Mouse (Mus musculus) 3134 (cell line): ENCODE measurements at regions not wholly inside any gene's neighbourhood (a gene's known extent, or its start where the extent isn't known, plus 50 kb on each side); places are given as distances from the start of the nearest gene placed in this dataset.
A peak's percentile ranks its signal among the peaks of the same experiment; 100 is the strongest.

Experiments
- DNase-seq: peaks from one replicate; pipeline ENCODE4 v3.0.0-alpha.2; 2011; ENCODE audit warnings: low spot score; ENCODE audit not compliant: insufficient read length; ENCODE audit errors: extremely low read depth

DNA sequence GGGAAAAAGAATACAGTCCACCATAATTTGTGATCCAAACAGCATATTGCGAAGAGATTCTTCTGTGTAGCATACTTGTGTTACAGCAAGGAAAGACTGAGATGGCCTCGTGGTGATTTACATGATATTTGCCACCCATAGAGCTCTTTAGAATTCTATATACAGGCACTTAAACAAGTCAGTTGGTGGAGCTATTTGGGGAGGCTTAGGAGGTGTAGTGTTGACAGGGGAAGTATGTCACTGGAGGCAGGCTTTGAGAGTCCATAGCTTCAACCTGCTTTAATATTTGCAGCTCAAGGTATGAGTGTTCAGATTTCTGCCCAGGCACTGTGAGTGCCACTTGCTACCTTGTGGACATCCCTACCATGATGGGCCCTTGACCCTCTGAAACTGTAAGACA is 187.3 kb downstream of the Ostf1 start:
- no peak for DNase-seq

DNA sequence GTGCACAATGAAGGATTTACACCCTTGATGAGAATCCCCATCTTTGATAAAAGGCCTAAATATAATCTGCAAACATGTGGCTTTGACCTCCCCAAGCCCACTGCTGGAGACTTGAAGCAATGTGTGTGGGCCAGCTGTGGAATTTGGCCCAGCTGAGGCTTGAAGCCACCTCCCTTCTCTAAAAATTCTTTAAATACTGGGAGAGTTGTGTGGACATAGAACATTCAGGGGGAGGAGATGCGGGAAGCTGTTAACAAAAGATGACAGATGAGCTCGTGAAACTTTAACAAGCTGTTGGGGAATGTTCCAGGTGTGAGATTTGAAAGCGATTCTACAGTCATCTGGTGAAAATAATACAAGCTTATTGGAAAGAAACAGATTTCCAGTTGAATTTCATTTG is 195.3 kb downstream of the Ostf1 start:
- no peak for DNase-seq

DNA sequence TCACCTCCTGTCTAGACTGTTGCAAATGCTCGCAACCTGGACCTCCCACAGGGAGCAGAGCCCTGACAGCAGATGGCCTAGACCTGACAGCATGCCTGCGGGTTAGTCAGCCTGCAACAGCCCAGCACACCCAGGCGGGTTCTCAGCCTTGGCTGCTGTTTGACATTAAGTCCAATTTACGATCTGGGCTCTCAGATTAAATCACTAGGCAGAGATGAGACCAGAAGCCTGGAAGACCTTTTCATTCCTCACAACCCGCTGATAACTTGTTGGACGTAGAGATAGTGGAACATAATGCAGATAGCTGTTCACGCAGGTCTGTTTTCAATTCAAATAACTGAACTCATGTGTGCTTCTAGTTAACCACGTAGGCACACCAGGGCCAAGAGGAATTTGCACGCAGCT is 211.2 kb downstream of the Ostf1 start:
- DNase-seq: peak; percentile 5

DNA sequence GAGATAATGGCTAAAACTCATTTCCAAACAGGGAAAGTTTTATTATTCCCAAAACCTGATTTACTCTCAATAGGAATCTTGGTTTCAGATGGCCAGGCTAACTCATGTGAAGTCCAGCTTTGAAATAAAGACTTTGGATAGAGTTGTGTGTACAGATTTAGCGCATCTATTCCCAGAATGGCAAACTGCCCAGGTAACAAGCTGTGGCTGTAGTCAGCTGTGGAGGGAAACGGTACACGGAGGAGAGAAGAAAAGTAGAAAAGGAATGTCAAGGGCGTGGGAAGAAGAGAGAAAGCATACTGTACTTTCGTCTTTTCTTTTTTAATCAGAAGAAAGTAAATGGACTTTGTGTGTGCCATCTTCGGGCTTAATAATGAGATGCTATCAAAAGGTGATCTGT is 213.1 kb downstream of the Ostf1 start:
- DNase-seq: no peak

GRCm38 (mm10) chr19:18377466-18378089 is 254.0 kb downstream of the Ostf1 start:
- DNase-seq: no peak

- no peak for DNase-seq
Measured at GRCm38 (mm10) chr19:18368612-18369011, 263.0 kb downstream of the Ostf1 start.

- no peak for DNase-seq
Measured at GRCm38 (mm10) chr19:18353960-18354359, 277.7 kb downstream of the Ostf1 start.

DNA sequence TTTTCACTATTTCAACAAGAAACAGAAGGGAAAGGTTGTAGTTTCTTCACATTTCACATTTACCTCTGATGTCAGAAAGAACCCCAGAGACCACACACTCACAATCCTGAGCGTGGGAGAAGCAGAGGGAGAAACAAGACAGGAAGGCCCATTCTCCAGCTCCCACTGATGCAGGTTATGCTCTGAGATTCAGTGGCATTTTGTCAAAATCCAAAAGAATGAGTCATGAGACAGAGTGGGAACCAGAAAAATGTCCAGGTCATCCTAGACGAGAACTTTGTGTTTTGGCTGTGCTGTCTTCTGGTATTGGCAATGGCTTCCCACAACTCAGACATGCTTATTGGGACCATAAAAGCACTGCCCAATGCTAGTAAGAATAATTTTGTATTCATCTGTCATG is 285.9 kb downstream of the Ostf1 start:
- DNase-seq: no peak

GRCm38 (mm10) chr19:18343647-18344046 is 288.0 kb downstream of the Ostf1 start:
- no peak for DNase-seq

GRCm38 (mm10) chr19:18343003-18343402 is 288.6 kb downstream of the Ostf1 start:
- DNase-seq: no peak

GRCm38 (mm10) chr19:18337819-18338555 is 293.6 kb downstream of the Ostf1 start:
- no peak for DNase-seq

GRCm38 (mm10) chr19:18336637-18337036 is 295.0 kb downstream of the Ostf1 start:
- DNase-seq: no peak

- no peak for DNase-seq
Measured at GRCm38 (mm10) chr19:18334639-18335038, 297.0 kb downstream of the Ostf1 start.

GRCm38 (mm10) chr19:18331811-18332210 is 299.8 kb downstream of the Ostf1 start:
- DNase-seq: no peak

- DNase-seq: no peak
Measured at GRCm38 (mm10) chr19:18329421-18329820, 302.2 kb downstream of the Ostf1 start.

DNA sequence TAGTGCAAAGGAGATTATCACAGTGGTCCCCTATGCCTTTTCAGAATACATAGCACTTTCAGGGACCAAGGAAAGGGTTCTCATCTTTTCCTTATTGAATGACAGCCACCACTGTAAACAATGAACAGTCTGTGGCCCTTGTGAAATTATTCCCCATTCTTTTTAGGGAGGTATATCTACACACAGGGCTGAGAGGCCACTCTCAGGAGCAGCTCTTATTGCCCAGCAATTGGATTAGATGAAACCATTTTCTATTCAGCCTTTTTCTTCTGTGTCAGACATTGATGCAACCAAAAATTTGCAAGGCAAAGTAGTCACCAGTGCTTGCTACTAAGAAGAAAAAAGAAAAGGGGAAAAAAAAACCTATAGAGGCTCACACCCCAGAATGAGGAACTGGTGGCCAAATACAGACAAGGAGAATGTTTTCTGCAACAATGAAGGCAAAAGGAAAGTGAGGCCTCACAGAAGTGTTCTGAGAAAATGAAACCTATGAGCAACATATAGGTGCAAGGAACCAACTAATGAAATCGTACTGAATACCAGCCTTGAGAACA is 313.2 kb downstream of the Ostf1 start:
- no peak for DNase-seq

DNA sequence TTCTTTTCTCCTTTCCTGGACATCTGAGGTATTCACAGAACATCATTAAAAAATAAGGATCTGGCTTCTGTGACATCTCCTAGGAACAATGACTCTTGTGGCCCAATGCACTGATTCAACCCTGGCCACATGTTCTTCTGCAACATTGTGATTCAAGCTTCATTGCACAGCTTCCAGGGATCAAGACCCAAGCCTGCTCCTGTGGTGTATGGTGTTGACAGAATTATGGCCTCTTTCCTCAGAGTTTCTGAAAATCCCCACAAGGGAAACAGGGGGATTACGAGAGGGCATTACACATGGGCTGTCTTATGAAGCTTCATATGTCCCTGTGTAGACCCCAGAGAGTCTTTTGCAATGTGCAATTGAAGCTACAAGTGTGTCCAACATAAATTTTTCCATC is 358.2 kb downstream of the Ostf1 start:
- no peak for DNase-seq

DNA sequence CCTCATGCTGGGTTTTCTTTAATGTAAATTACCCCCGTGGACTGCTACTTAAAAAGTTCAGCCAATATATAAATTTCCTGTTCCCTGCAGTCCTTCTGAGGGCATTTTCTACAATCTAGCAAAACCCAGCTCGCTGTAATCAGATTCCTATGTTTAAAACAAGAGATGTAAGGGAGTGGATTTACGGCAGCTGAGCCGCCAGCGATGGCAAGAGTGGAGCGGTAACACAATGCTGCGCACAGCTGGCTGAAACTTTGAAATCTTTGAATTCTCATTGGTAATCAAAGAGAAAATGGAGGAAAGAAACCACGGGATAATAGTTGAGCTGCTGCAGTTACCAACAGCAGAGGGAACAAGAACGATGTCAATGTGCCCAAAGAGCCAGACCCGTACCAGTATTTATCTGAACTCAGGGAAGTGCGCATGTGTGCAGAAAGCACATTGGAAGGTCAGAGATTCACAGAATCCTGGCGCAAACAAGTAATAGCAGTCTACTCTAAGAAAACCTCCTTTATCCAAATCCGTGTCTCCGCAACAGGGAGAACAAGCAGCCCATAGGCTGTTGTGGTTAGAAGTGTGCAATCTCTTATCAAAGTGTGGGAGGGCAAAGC is 376.4 kb downstream of the Ostf1 start:
- no peak for DNase-seq

- DNase-seq: no peak
Measured at GRCm38 (mm10) chr19:18253333-18253732, 378.3 kb downstream of the Ostf1 start.
